Mouse (Mus musculus) Patski (cell line): ENCODE data around the gene Mapkapk3. TPM values are rescaled to one million over a fixed set of nuclear protein-coding genes. Genes with fewer than 3 reads are reported as not detected.

Experiments used
- ATAC-seq: fragments of 100-300 bp; one replicate; pipeline ENCODE4 v1.8.0; 2021
- CTCF ChIA-PET: fragments of 350-600 bp; sonication (Branson Sonifier 250); formaldehyde crosslinking; loops from one replicate; lab custom pipeline; 2022; ENCODE audit warnings: inconsistent platforms; lab: Charles Lee
- POLR2A ChIA-PET: fragments of 350-600 bp; sonication (Branson Sonifier 250); formaldehyde crosslinking; loops from one replicate; lab custom pipeline; 2022; ENCODE audit warnings: antibody characterized with exemption, inconsistent platforms; lab: Charles Lee
- DNase-seq: peaks from one replicate; pipeline ENCODE4 v3.0.0-alpha.2; 2011; ENCODE audit warnings: low read depth, low spot score
- H3K27me3 ChIP-seq: fragments of 371-371 bp; one replicate; pipeline ENCODE4 v1.5.1; 2021
- CTCF ChIP-seq: fragments of 100-300 bp; IDR thresholded peaks from one replicate; pipeline ENCODE4 v1.5.1; 2021
- in situ Hi-C: fragments of 300-500 bp; cut with MboI; formaldehyde crosslinking; loops from 3 replicates; pipeline ENCODE4 v1.11.1; 2018; ENCODE audit warnings: low pct_unique_long_range_greater_than_20kb, mixed read lengths
- polyA plus RNA-seq: library from polyadenylated mRNA; unstranded; gene quantifications from one replicate; pipeline ENCODE4 v1.2.3, GENCODE M21; 2021

Mapkapk3 gene
- polyA plus RNA-seq, 1 experiment from 2014 or later = 14.5 TPM

GRCm38 (mm10) chr9:107250416-107251337, 39.0 kb downstream of the Mapkapk3 start:
- CTCF ChIA-PET = no interaction called here
- in situ Hi-C loops = no loop called here
- ATAC-seq (no peak), DNase-seq (no peak)
- no peaks in the 10 kb centered on the region for H3K27me3 ChIP-seq
- TF ChIP-seq CTCF = no peak
- POLR2A ChIA-PET = no interaction called here

GRCm38 (mm10) chr9:107249154-107249553, 40.5 kb downstream of the Mapkapk3 start:
- H3K27me3 ChIP-seq = no peaks in the 10 kb centered on the region
- DNase-seq (no peak), ATAC-seq (no peak)
- no peak for TF ChIP-seq CTCF
- in situ Hi-C loops = loop anchor here (5.0 kb wide), 1 partner anchor 38 kb away; the partner anchor contains the start of gene Mapkapk3
- ChIA-PET CTCF (no interaction called here), POLR2A (no interaction called here)

DNA sequence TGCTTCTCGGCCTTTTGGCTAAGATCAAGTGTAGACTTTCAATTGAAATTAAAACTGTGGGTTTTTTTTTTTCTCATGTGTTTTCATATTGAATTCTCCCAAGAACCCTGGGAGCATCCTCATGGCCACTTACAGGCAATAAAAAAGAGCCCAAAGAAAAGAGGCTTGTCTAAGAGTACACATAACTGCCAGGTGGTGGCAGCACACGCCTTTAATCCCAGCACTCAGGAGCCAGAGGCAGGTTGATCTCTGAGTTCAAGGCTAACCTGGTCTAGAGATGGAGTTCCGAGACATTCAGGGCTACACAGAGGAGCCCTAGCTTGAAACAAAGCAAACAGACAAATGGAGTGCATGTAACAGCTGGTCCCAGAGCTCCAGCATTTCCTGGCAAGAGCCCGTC, 43.5 kb downstream of the Mapkapk3 start:
- DNase-seq (no peak), ATAC-seq (no peak)
- peaks cover 17% of the 10 kb centered on the region for H3K27me3 ChIP-seq
- peak; percentile 70 for TF ChIP-seq CTCF
- in situ Hi-C loops = loop anchor here (5.0 kb wide), 1 partner anchor 41 kb away; the partner anchor contains the start of gene Mapkapk3
- POLR2A ChIA-PET = no interaction called here
- CTCF ChIA-PET = interaction anchor here (0.9 to 1.2 kb wide), 3 partner anchors 11 to 46 kb away, joined by 3 to 6 read pairs (median 3); partner anchors contain the start of gene Mapkapk3

GRCm38 (mm10) chr9:107245311-107245710, 44.4 kb downstream of the Mapkapk3 start:
- ATAC-seq = no peak
- peaks cover 26% of the 10 kb centered on the region for H3K27me3 ChIP-seq
- ChIA-PET POLR2A (no interaction called here), CTCF (interaction anchor here (1.0 kb wide), 1 partner anchor 46 kb away, joined by 3 read pairs; no protein-coding TSS in a partner anchor)
- in situ Hi-C loops = loop anchor here (5.0 kb wide), 1 partner anchor 42 kb away; the partner anchor contains the start of gene Mapkapk3
- TF ChIP-seq CTCF = no peak
- no peak for DNase-seq

GRCm38 (mm10) chr9:107236151-107236550, 53.5 kb downstream of the Mapkapk3 start:
- no peak for ATAC-seq
- H3K27me3 ChIP-seq = peaks cover 65% of the 10 kb centered on the region

GRCm38 (mm10) chr9:107235261-107235660, 54.4 kb downstream of the Mapkapk3 start:
- CTCF ChIA-PET = interaction anchor here (1.1 kb wide), 1 partner anchor 11 kb away, joined by 3 read pairs; no protein-coding TSS in a partner anchor
- in situ Hi-C loops = no loop called here
- H3K27me3 ChIP-seq = peaks cover 63% of the 10 kb centered on the region

More at GRCm38 (mm10) chr9:107236151-107236550, 53.5 kb downstream of the Mapkapk3 start:
- DNase-seq = no peak
- ChIA-PET CTCF (no interaction called here), POLR2A (no interaction called here)
- in situ Hi-C loops = no loop called here
- TF ChIP-seq CTCF = no peak

GRCm38 (mm10) chr9:107232140-107232539, 57.5 kb downstream of the Mapkapk3 start:
- ATAC-seq = no peak
- ChIA-PET CTCF (no interaction called here), POLR2A (no interaction called here)
- H3K27me3 ChIP-seq = peaks cover 52% of the 10 kb centered on the region
- in situ Hi-C loops = no loop called here
- no peak for TF ChIP-seq CTCF
- DNase-seq = no peak

More at GRCm38 (mm10) chr9:107235261-107235660, 54.4 kb downstream of the Mapkapk3 start:
- DNase-seq = peak; percentile 42
- POLR2A ChIA-PET = no interaction called here
- TF ChIP-seq CTCF = no peak
- peak; percentile 87 for ATAC-seq

GRCm38 (mm10) chr9:107231539-107232139, 58.0 kb downstream of the Mapkapk3 start, which contains the start of gene Dock3:
Dock3 (minus strand) TSS chr9:107231909.
- CTCF ChIA-PET = no interaction called here
- no peak for ATAC-seq
- peaks cover 51% of the 10 kb centered on the region for H3K27me3 ChIP-seq

DNA sequence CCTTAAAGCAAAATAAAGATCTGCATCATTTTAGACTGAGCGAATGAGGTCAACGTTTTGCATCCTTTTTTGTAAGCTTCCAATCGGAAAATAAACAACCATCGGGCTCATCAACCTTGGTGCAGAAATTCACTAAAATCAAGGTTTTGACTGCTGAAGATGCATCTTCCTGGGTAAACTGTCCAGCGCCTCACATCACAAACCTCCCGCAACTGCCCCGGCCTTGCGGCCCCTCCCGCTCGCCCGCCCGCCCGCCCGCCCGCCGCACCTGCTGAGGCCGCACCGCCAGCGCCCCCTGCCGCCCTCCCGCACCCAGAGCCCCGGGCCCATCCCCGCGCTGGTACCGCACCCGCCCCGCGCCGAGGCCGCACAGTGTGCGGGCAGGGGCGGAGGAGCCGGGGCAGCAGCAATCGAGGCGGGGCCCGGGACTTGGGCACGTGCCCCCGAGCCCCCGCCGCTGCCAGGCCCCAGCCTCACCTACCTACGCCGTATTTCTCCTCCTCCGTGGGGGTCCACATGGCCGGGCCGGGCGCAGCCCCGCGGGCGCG, 58.6 kb downstream of the Mapkapk3 start:
- CTCF ChIA-PET = no interaction called here
- TF ChIP-seq CTCF = peak; percentile 54
- DNase-seq (no peak), ATAC-seq (no peak)
- peaks cover 52% of the 10 kb centered on the region for H3K27me3 ChIP-seq
- POLR2A ChIA-PET = no interaction called here
- in situ Hi-C loops = no loop called here

More at GRCm38 (mm10) chr9:107231539-107232139, 58.0 kb downstream of the Mapkapk3 start, which contains the start of gene Dock3:
- POLR2A ChIA-PET = no interaction called here
- in situ Hi-C loops = no loop called here
- DNase-seq = no peak
- no peak for TF ChIP-seq CTCF

DNA sequence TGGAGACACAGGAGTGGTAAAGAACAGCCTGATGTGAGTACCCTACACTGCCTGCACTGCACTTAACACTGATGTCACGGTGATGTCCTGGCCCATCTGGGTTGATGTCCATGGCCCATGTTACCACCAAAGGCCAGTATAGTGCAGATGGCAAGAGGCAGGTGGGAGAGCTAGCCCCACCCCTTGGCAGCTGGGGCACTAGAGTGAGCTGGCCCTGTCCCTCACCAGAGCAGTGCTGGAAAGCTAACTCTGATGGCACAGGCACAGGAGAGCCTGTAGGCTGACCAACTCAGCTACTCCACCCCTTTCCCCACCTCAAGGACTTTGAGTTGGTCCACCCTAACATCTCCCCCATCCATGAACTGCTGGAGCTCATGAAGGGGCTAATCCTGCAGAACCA, 65.1 kb downstream of the Mapkapk3 start:
- in situ Hi-C loops = no loop called here
- ATAC-seq (no peak), DNase-seq (no peak)
- CTCF ChIA-PET = no interaction called here
- POLR2A ChIA-PET = no interaction called here
- H3K27me3 ChIP-seq = peaks cover 46% of the 10 kb centered on the region
- no peak for TF ChIP-seq CTCF

Other genes starting within 250 kb of the Mapkapk3 start
- gene Dock3, start 58.0 kb downstream of the Mapkapk3 start, polyA plus RNA-seq = 0.19 TPM
- gene Cish, start 6.1 kb upstream of the Mapkapk3 start, polyA plus RNA-seq = 119 TPM
- gene Hemk1, start 48.5 kb upstream of the Mapkapk3 start, polyA plus RNA-seq = 19.2 TPM
- gene 6430571L13Rik, start 50.7 kb upstream of the Mapkapk3 start, polyA plus RNA-seq = 1.2 TPM
- gene Cacna2d2, start 109.7 kb upstream of the Mapkapk3 start, polyA plus RNA-seq = 0.01 TPM
- gene Tmem115, start 244.1 kb upstream of the Mapkapk3 start, polyA plus RNA-seq = 41.1 TPM